Mouse (Mus musculus): ENCODE results near the gene Sar1a. TPM values are rescaled to one million over a fixed set of nuclear protein-coding genes. Genes with fewer than 3 reads are reported as not detected.

Gene Sar1a
- polyA plus RNA-seq, 3 experiments from 2014 or later = 74.7 to 118 (median 98.1) TPM

- ATAC-seq = no peak
Measured at GRCm38 (mm10) chr10:61734377-61734776, 54.3 kb downstream of the Sar1a start.

GRCm38 (mm10) chr10:61736671-61737078 is 56.6 kb downstream of the Sar1a start:
- ATAC-seq = no peak

GRCm38 (mm10) chr10:61737537-61737936 is 57.4 kb downstream of the Sar1a start:
- ATAC-seq = no peak

GRCm38 (mm10) chr10:61738126-61738525 is 58.0 kb downstream of the Sar1a start:
- ATAC-seq = no peak

- no peak for ATAC-seq
Measured at GRCm38 (mm10) chr10:61741306-61741705, 61.2 kb downstream of the Sar1a start.

DNA sequence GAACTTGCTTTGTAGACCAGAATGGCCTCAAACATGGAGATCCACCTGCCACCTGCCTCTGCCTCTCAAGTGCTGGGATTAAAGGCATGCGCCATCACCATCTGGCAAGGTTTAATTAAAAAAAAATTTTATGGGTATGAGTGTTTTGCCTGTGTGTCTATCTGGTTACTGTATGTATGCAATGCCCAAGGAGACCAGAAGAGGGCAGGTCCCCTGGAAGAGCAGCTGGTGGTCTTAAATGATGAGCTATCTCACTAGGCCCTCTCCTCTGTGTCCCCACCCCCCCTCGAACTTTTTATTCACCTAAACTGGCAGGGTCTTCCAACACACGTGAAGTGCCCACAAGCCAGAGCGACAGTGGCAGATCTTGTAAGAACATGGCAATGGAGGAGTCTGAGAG is 61.8 kb downstream of the Sar1a start:
- no peak for ATAC-seq

- ATAC-seq = no peak
Measured at GRCm38 (mm10) chr10:61742336-61742735, 62.2 kb downstream of the Sar1a start.

Other genes with a start within 250 kb of the Sar1a start
- gene Eif4ebp2, start 227.6 kb upstream of the Sar1a start, polyA plus RNA-seq (2017; shearing (Covaris generic)) = 10 to 100 TPM; 19.5 to 27.5 (median 24.2) TPM
- 1 to 10 TPM; 5.4 to 6.0 (median 5.8) TPM for gene Lrrc20, start 204.5 kb upstream of the Sar1a start, polyA plus RNA-seq (2017; shearing (Covaris generic))
- gene Npffr1, start 84.8 kb upstream of the Sar1a start, polyA plus RNA-seq (2017; shearing (Covaris generic)) = not detected
- gene Ppa1, start 31.7 kb upstream of the Sar1a start, polyA plus RNA-seq (2017; shearing (Covaris generic)) = 10 to 100 TPM; 67.4 to 78.8 (median 68.4) TPM
- 1 to 10 TPM; 1.5 to 4.1 (median 3.5) TPM for gene Tysnd1, start 15.2 kb downstream of the Sar1a start, polyA plus RNA-seq (2017; shearing (Covaris generic))
- gene Aifm2, start 35.0 kb downstream of the Sar1a start, polyA plus RNA-seq (2017; shearing (Covaris generic)) = 1 to 10 TPM; 2.7 to 4.1 (median 3.5) TPM
- not detected for gene H2afy2, start 103.8 kb downstream of the Sar1a start, polyA plus RNA-seq (2017; shearing (Covaris generic))